Mouse (Mus musculus) spleen, adult 2 months (tissue): ENCODE results near the gene Ss18l1. TPM values are rescaled to one million over a fixed set of nuclear protein-coding genes. Genes with fewer than 3 reads are reported as not detected.
A peak's percentile ranks its signal among the peaks of the same experiment; 100 is the strongest.

Experiments
- DNase-seq, 2 experiments: peaks; one replicate each; pipeline versions ENCODE4 v3.0.0 to v3.0.0-alpha.2; 2012 to 2021; ENCODE audit warnings: low spot score in 2 of 2, low read depth in 1 of 2
- H3K27ac ChIP-seq: fragments of 200-500 bp; 2 replicates; pipeline ENCODE4 v1.5.1; 2012; ENCODE audit warnings: low read length, inconsistent platforms; ENCODE audit not compliant: insufficient read depth
- H3K27me3 ChIP-seq: fragments of 200-500 bp; 2 replicates; pipeline ENCODE4 v1.6.1; 2012; ENCODE audit warnings: mild to moderate bottlenecking, moderate library complexity, low read length, inconsistent platforms; ENCODE audit not compliant: control insufficient read depth, insufficient read depth
- H3K36me3 ChIP-seq: fragments of 200-500 bp; 2 replicates; pipeline ENCODE4 v1.6.1; 2012; ENCODE audit warnings: mild to moderate bottlenecking, low read length, inconsistent platforms; ENCODE audit not compliant: control insufficient read depth, insufficient read depth
- H3K4me1 ChIP-seq: fragments of 200-500 bp; 2 replicates; pipeline ENCODE4 v1.6.1; 2011; ENCODE audit warnings: inconsistent platforms; ENCODE audit not compliant: control insufficient read depth, insufficient read depth, insufficient read length
- H3K4me3 ChIP-seq: fragments of 200-500 bp; 2 replicates; pipeline ENCODE4 v1.5.1; 2011; ENCODE audit warnings: mild to moderate bottlenecking, inconsistent platforms; ENCODE audit not compliant: insufficient read depth, insufficient read length; ENCODE audit errors: extremely low read depth
- CTCF ChIP-seq: fragments of 200-500 bp; IDR thresholded peaks from 2 replicates; pipeline ENCODE4 v1.5.1; 2011; ENCODE audit warnings: mild to moderate bottlenecking, inconsistent platforms; ENCODE audit not compliant: insufficient read depth, insufficient read length, insufficient replicate concordance; ENCODE audit errors: extremely low read depth
- POLR2A ChIP-seq: fragments of 200-500 bp; IDR thresholded peaks from 2 replicates; pipeline ENCODE4 v1.6.1; 2011; ENCODE audit warnings: low read depth, low read length, inconsistent platforms
- WGBS: fragments of 180-500 bp; shearing (Covaris S2); methylation state at CpG from one replicate; pipeline ENCODE4 v1.1.7; 2018; 5-methylcytosine and 5-hydroxymethylcytosine counted together
- polyA plus RNA-seq: library from polyadenylated mRNA; depleted of rRNA; stranded (reverse); fragments of >200 nt; gene quantifications from 2 replicates; pipeline ENCODE4 v1.2.3, GENCODE M21; 2012

Gene Ss18l1
- polyA plus RNA-seq, 1 experiment = 5.9 TPM

DNA sequence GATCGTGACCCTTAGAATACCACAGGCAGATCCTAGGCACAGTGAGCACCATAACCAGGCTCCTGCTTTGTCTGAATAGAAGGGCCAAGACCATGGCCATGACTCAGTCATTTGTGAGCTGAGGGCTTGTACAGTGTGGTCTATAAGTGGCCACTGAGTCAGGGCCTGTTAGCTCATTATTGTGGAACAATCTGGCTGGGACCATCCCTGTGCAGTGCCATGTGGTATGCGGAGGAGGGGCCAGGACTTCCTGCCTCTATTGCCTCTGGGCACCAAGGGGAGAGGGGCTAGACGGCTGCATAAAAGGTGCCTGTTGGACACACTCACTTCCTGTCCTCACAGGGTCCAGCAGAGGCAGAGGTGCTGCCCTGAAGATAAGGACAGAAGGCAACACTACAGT lies 8.4 kb upstream of the Ss18l1 start:
- TF ChIP-seq CTCF (no peak), POLR2A (no peak)
- DNase-seq = no peak
- no peak overlapping the region for H3K27ac ChIP-seq
- no peaks in the 10 kb centered on the region for H3K4me1 ChIP-seq
- WGBS = 68% methylated on average over 3 of the region's 3 CpGs
- H3K36me3 ChIP-seq = peaks cover 48% of the 10 kb centered on the region
- no peaks in the 10 kb centered on the region for H3K27me3 ChIP-seq
- no peak overlapping the region for H3K4me3 ChIP-seq

DNA sequence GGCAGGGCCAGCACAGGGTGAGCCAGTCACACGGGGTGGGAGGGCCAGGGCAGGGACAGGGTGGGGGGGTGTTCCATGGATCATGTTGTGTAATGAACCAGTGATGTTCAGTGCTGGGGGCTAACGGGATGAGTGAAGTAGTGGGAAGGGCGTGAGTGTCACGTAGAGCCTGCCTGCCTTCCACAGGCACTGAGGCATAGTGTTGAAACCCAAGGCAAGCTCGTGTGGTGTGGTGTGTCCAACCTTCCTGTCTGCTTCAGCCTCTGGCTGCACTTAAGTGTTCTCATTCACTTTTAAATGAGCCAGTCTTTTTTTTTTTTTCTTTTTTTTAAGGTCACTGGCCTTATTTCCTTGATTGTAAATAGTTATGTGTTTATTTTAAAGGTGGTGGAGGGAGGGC lies 7.6 kb upstream of the Ss18l1 start:
- H3K36me3 ChIP-seq = peaks cover 44% of the 10 kb centered on the region
- WGBS = 77% methylated on average over 5 of the region's 5 CpGs
- H3K4me3 ChIP-seq = no peak overlapping the region
- TF ChIP-seq POLR2A = no peak
- no peak for TF ChIP-seq CTCF
- DNase-seq = no peak
- no peak overlapping the region for H3K27ac ChIP-seq
- H3K27me3 ChIP-seq = no peaks in the 10 kb centered on the region
- H3K4me1 ChIP-seq = no peaks in the 10 kb centered on the region

DNA sequence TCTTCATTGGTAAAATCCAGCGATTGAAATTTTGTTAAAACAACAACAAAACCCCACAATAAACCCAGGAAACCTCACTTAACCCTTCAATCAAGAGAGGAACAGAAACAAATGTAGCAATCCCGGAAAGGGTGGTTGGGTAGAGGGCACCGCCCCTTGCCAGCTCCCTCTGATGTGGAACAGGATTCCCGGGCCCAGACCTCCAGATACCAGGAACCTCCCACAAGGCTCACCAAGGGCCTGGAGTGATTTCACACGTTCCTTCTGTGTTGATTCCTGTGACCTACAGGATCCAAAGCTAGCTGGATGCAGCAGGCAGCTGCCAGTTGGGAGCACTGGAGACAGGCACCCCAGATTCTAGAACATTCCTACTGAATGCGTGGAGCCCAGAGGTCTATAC lies 1.9 kb upstream of the Ss18l1 start:
- Histone ChIP-seq H3K27me3 (no peaks in the 10 kb centered on the region), H3K4me1 (peaks cover 12% of the 10 kb centered on the region), H3K4me3 (no peak overlapping the region), H3K36me3 (peaks cover 20% of the 10 kb centered on the region), H3K27ac (no peak overlapping the region)
- no peak for TF ChIP-seq POLR2A
- no peak for TF ChIP-seq CTCF
- WGBS = 43% methylated on average over 6 of the region's 6 CpGs
- DNase-seq = no peak

DNA sequence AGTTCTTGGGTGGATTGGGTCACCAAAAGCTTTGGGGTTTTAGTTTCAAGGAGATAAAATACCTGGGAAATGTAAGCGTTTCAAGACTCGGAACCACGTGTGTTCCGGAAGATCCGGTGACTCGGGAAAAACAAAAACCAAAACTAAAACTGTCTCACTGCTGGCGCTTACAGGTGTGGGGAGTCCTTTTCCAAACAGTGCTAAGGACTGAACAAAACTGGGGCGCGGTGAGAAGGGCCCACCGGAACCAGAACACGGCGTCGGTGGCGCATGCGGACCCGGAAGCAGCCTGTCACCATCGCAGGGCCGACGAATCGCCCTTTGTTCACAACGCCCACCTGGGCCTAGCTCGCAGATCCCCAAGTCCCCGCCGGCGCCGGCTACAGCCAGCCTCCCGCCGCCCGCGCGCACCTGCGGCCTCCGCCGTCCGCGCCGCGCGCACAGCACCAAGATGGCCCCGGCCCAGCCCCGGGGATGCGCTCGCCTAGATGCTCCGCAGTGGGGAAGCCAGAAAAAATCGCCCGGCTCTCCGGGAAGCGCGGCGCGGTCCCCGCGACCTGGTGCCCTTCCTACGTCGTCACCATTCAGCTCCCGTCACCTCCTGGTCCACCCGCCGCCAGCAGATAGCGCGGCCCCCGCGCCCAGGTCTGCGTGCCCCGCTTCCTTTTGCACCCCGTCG lies 593 bp upstream of the Ss18l1 start:
- H3K4me3 ChIP-seq = peak overlapping the region; percentile 99
- H3K36me3 ChIP-seq = peaks cover 15% of the 10 kb centered on the region
- peaks cover 12% of the 10 kb centered on the region for H3K4me1 ChIP-seq
- DNase-seq = peak; percentile 18 to 19
- H3K27me3 ChIP-seq = no peaks in the 10 kb centered on the region
- H3K27ac ChIP-seq = peak overlapping the region; percentile 91
- TF ChIP-seq POLR2A = no peak
- WGBS = under 1% methylated on average over 66 of the region's 66 CpGs

DNA sequence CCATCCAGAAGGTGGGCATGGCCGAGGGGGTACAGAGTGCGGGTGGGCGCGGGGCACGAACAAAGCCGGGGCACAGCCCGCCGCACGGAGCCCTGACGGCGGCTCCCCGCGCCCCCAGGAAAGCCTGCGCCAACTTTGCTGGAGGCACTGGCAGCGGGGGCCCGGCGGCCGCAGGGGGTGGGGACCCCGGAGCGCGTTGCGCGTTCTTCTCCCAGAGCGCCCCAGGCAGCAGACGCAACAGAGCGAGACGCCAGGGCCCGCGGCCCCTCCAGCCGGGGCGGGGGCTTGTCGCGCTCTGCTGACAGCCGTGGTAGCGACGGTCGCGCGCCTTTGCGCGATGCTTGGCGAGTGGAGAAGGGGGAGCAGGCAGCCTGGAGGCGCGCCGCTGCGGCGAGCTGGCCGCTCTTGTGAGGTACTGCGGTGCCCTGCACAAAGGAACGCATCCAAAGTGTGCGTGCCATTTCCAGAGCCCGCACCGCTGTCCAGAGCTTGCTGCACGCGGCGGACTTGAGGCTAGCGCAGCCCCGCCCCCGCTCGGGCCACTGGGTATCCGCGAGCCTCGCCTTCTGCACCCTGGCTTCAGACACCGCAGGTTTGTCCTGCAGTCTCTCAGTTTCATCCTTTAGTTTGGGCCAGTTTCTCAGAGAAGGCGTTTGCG lies 678 bp downstream of the Ss18l1 start:
- peaks cover 12% of the 10 kb centered on the region for H3K4me1 ChIP-seq
- H3K27me3 ChIP-seq = no peaks in the 10 kb centered on the region
- under 1% methylated on average over 66 of the region's 66 CpGs for WGBS
- H3K27ac ChIP-seq = peak overlapping the region; percentile 97
- TF ChIP-seq CTCF (no peak), POLR2A (no peak)
- peaks cover 6% of the 10 kb centered on the region for H3K36me3 ChIP-seq
- DNase-seq = peak in 1 of 2 experiments; percentile 48
- peak overlapping the region; percentile 99 for H3K4me3 ChIP-seq

DNA sequence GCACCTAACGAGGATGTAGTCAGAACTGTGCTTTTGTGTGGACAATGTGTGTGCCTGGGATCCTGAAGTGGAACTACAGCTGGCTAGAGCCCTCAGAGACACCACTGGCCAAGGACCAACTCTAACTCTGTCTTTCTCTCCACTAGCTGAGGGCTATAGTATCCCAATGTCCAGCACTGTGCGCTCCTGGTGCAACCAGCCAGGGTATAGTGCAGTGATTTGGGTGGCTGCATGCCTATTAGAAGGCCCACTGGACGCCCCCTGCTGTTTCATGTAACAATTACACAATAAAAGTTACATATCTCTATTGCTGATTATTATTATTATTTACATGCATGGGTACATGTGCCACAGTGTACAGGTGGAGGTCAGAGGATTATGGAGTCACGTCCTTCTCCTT lies 3.0 kb downstream of the Ss18l1 start:
- TF ChIP-seq POLR2A (no peak), CTCF (peak; percentile 38; the same call in 1 of the 2 replicates)
- H3K27ac ChIP-seq = no peak overlapping the region
- WGBS = 47% methylated on average over 4 of the region's 4 CpGs

DNA sequence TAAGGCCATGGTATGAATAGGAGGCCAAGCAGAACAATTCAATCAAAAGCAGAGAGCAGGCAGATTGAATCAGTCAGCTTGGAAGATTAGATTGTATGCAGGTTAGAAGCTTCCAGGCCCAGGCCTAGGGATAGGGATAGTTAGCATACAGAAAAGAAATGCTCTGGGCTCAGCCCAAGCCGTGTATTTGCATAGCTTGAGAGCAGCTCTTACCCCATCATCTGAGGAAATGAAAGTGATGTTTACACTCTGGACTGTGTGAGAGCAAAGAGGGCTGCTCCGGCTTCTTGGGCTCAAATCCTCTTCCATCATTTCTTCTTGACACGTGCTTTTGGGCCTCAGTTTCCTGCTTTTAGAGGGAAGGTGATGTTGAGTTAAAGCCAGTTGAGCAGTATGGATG lies 5.3 kb downstream of the Ss18l1 start:
- DNase-seq = no peak
- no peak overlapping the region for H3K27ac ChIP-seq
- no peaks in the 10 kb centered on the region for H3K27me3 ChIP-seq
- H3K4me1 ChIP-seq = peaks cover 9% of the 10 kb centered on the region
- no peak overlapping the region for H3K4me3 ChIP-seq
- H3K36me3 ChIP-seq = no peaks in the 10 kb centered on the region
- no peak for TF ChIP-seq CTCF
- TF ChIP-seq POLR2A = no peak
- 79% methylated on average over 3 of the region's 3 CpGs for WGBS

More for the DNA sequence above, 3.0 kb downstream of the Ss18l1 start:
- Histone ChIP-seq H3K27me3 (no peaks in the 10 kb centered on the region), H3K36me3 (no peaks in the 10 kb centered on the region), H3K4me3 (no peak overlapping the region), H3K4me1 (peaks cover 12% of the 10 kb centered on the region)
- peak in 1 of 2 experiments; percentile 29 for DNase-seq
